Mouse (Mus musculus) heart, adult 2 months (tissue): ENCODE measurements around the gene Adgrf5.

Experiments
- CTCF ChIP-seq: fragments of 200-600 bp; IDR thresholded peaks from 2 replicates; pipeline ENCODE4 v1.8.1; 2022; ENCODE audit warnings: antibody characterized with exemption, mild to moderate bottlenecking, moderate library complexity
- POLR2A ChIP-seq: fragments of 200-500 bp; IDR thresholded peaks from 2 replicates; pipeline ENCODE4 v1.6.1; 2011; ENCODE audit warnings: mild to moderate bottlenecking, low read depth, low read length, control low read depth; ENCODE audit not compliant: insufficient read depth

GRCm38 (mm10) chr17:43362362-43362761, 2.1 kb downstream of the Adgrf5 start:
- TF ChIP-seq POLR2A = peak; percentile 84
- TF ChIP-seq CTCF = no peak
